Mouse (Mus musculus) forebrain, embryonic 16.5 days (tissue): ENCODE data around the gene Mboat1. TPM values are rescaled to one million over a fixed set of nuclear protein-coding genes. Genes with fewer than 3 reads are reported as not detected.

ENCODE experiments used
- ATAC-seq: fragments of 200-750 bp; cut with Nextera tagmentation; 2 replicates; pipeline ENCODE4 v1.8.0; 2017; ENCODE audit warnings: mild to moderate bottlenecking, moderate library complexity
- H3K27ac ChIP-seq: fragments of 300-500 bp; sonication (generic); 2 replicates; pipeline ENCODE4 v1.5.1; 2014; ENCODE audit warnings: low read length, control low read depth
- H3K27me3 ChIP-seq: fragments of 300-500 bp; sonication (generic); replicated peaks from 2 replicates; pipeline ENCODE4 v1.6.1; 2014; ENCODE audit warnings: low read length; ENCODE audit not compliant: control insufficient read depth, insufficient read depth
- H3K36me3 ChIP-seq: fragments of 300-500 bp; sonication (generic); 2 replicates; pipeline ENCODE4 v1.6.1; 2014; ENCODE audit not compliant: control insufficient read depth, insufficient read depth
- H3K4me1 ChIP-seq: fragments of 300-500 bp; sonication (generic); replicated peaks from 2 replicates; pipeline ENCODE4 v1.6.1; 2014; ENCODE audit warnings: low read length; ENCODE audit not compliant: control insufficient read depth, insufficient read depth
- H3K4me2 ChIP-seq: fragments of 300-500 bp; sonication (generic); 2 replicates; pipeline ENCODE4 v1.6.1; 2014; ENCODE audit warnings: mild to moderate bottlenecking, low read length, control low read depth
- H3K4me3 ChIP-seq: fragments of 300-500 bp; sonication (generic); replicated peaks from 2 replicates; pipeline ENCODE4 v1.5.1; 2014; ENCODE audit warnings: mild to moderate bottlenecking, low read length, control low read depth
- H3K9ac ChIP-seq: fragments of 300-500 bp; sonication (generic); replicated peaks from 2 replicates; pipeline ENCODE4 v1.6.1; 2014; ENCODE audit warnings: low read depth, low read length, control low read depth
- H3K9me3 ChIP-seq: fragments of 300-500 bp; sonication (generic); 2 replicates; pipeline ENCODE4 v1.6.1; 2016; ENCODE audit warnings: low read length; ENCODE audit not compliant: control insufficient read depth
- WGBS: fragments of 180-500 bp; shearing (Covaris S2); extraction: QIAGEN DNeasy Blood & Tissue Kit; methylation state at CpG from one replicate; pipeline ENCODE4 v1.1.7; 2014; 5-methylcytosine and 5-hydroxymethylcytosine counted together
- polyA plus RNA-seq: library from polyadenylated mRNA; unstranded; fragments of >200 nt; fragmentation: Nextera tagmentation; extraction: Ambion mirVana; gene quantifications from 2 replicates; pipeline ENCODE4 v1.2.1, GENCODE M21; 2015

Gene Mboat1
- polyA plus RNA-seq, 1 experiment from 2014 or later: 2.3 TPM

GRCm38 (mm10) chr13:30266036-30266435 lies 129.7 kb downstream of the Mboat1 start:
- Histone ChIP-seq H3K4me3 (no peak overlapping the region), H3K4me2 (no peak overlapping the region), H3K27me3 (no peaks in the 10 kb centered on the region), H3K9me3 (peaks cover 4% of the 10 kb centered on the region; the same call in 1 of the 2 replicates), H3K36me3 (no peaks in the 10 kb centered on the region), H3K9ac (no peak overlapping the region), H3K27ac (no peak overlapping the region), H3K4me1 (no peaks in the 10 kb centered on the region)
- no peak for ATAC-seq
- WGBS: 91% methylated on average over 11 of the region's 11 CpGs

- Histone ChIP-seq H3K27me3 (no peaks in the 10 kb centered on the region), H3K27ac (no peak overlapping the region), H3K9me3 (peaks cover 4% of the 10 kb centered on the region; the same call in 1 of the 2 replicates), H3K4me2 (no peak overlapping the region), H3K9ac (no peak overlapping the region), H3K4me1 (no peaks in the 10 kb centered on the region), H3K4me3 (no peak overlapping the region), H3K36me3 (no peaks in the 10 kb centered on the region)
- 20% methylated on average over 6 of the region's 6 CpGs for WGBS
- ATAC-seq: peak; percentile 79
Measured at GRCm38 (mm10) chr13:30272040-30272686, 135.9 kb downstream of the Mboat1 start.

Other genes with a start within 250 kb of the Mboat1 start
- 6.9 and 7.3 TPM in 2 replicates for gene E2f3, start 150.4 kb upstream of the Mboat1 start, polyA plus RNA-seq
- 0.91 and 1.0 TPM in 2 replicates for gene Agtr1a, start 200.0 kb downstream of the Mboat1 start, polyA plus RNA-seq